Mouse (Mus musculus) erythroblast, embryonic 14.5 days (primary cell): ENCODE data around the gene Mrps2.

Experiments used
- GATA1 ChIP-seq: IDR thresholded peaks from 2 replicates; pipeline ENCODE4 v1.6.1; 2012; ENCODE audit warnings: low read length, inconsistent platforms, mixed read lengths
- TAL1 ChIP-seq: IDR thresholded peaks from 3 replicates; pipeline ENCODE4 v1.6.1; 2012; ENCODE audit warnings: low read length, inconsistent platforms, mixed read lengths

- TF ChIP-seq TAL1 (no peak), GATA1 (no peak)
Measured at GRCm38 (mm10) chr2:28512798-28513401, 45.0 kb downstream of the Mrps2 start, which contains the start of gene Ralgds.
